Mouse (Mus musculus) lung, postnatal 0 days (tissue): Measurements from ENCODE around the gene March1. TPM values are rescaled to one million over a fixed set of nuclear protein-coding genes. Genes with fewer than 3 reads are reported as not detected.

Experiments
- ATAC-seq: fragments of 200-750 bp; cut with Nextera tagmentation; 2 replicates; pipeline ENCODE4 v1.8.0; 2017; ENCODE audit warnings: moderate library complexity
- DNase-seq: peaks from one replicate; pipeline ENCODE4 v3.0.0-alpha.2; 2016; ENCODE audit warnings: low spot score
- H3K27ac ChIP-seq: fragments of 300-500 bp; sonication (generic); 2 replicates; pipeline ENCODE4 v1.5.1; 2014; ENCODE audit warnings: antibody characterized with exemption, mild to moderate bottlenecking, low read length, mixed read lengths
- H3K27me3 ChIP-seq: fragments of 300-500 bp; sonication (generic); replicated peaks from 2 replicates; pipeline ENCODE4 v1.6.1; 2014; ENCODE audit warnings: low read length, mixed read lengths; ENCODE audit not compliant: insufficient read depth
- H3K36me3 ChIP-seq: fragments of 300-500 bp; sonication (generic); 2 replicates; pipeline ENCODE4 v1.6.1; 2014; ENCODE audit warnings: low read length, mixed read lengths; ENCODE audit not compliant: insufficient read depth
- H3K4me1 ChIP-seq: fragments of 300-500 bp; sonication (generic); 2 replicates; pipeline ENCODE4 v1.6.1; 2014; ENCODE audit warnings: antibody characterized with exemption, low read depth, low read length, mixed read lengths; ENCODE audit not compliant: insufficient read depth
- H3K4me2 ChIP-seq: fragments of 300-500 bp; sonication (generic); replicated peaks from 2 replicates; pipeline ENCODE4 v1.6.1; 2014; ENCODE audit warnings: low read depth, mild to moderate bottlenecking, low read length, moderate library complexity, mixed read lengths
- H3K4me3 ChIP-seq: fragments of 300-500 bp; sonication (generic); 2 replicates; pipeline ENCODE4 v1.5.1; 2014; ENCODE audit warnings: low read depth, low read length
- H3K9ac ChIP-seq: fragments of 300-500 bp; sonication (generic); replicated peaks from 2 replicates; pipeline ENCODE4 v1.6.1; 2014; ENCODE audit warnings: low read depth, mild to moderate bottlenecking
- H3K9me3 ChIP-seq: fragments of 300-500 bp; sonication (generic); 2 replicates; pipeline ENCODE4 v1.6.1; 2016; ENCODE audit warnings: low read length, mixed read lengths
- CTCF ChIP-seq: IDR thresholded peaks from 2 replicates; pipeline ENCODE4 v1.5.1; 2016; ENCODE audit warnings: antibody characterized with exemption, mild to moderate bottlenecking
- EP300 ChIP-seq: IDR thresholded peaks from 2 replicates; pipeline ENCODE4 v1.6.1; 2016; ENCODE audit warnings: antibody characterized with exemption, mild to moderate bottlenecking, control low read depth
- WGBS: fragments of 180-500 bp; shearing (Covaris S2); extraction: QIAGEN DNeasy Blood & Tissue Kit; methylation state at CpG from one replicate; pipeline ENCODE4 v1.1.7; 2014; 5-methylcytosine and 5-hydroxymethylcytosine counted together
- polyA plus RNA-seq: library from polyadenylated mRNA; unstranded; fragments of >200 nt; fragmentation: Nextera tagmentation; extraction: Ambion mirVana; gene quantifications from 2 replicates; pipeline ENCODE4 v1.2.1, GENCODE M21; 2015

The March1 gene
- polyA plus RNA-seq, 1 experiment from 2014 or later: 1.1 TPM

DNA sequence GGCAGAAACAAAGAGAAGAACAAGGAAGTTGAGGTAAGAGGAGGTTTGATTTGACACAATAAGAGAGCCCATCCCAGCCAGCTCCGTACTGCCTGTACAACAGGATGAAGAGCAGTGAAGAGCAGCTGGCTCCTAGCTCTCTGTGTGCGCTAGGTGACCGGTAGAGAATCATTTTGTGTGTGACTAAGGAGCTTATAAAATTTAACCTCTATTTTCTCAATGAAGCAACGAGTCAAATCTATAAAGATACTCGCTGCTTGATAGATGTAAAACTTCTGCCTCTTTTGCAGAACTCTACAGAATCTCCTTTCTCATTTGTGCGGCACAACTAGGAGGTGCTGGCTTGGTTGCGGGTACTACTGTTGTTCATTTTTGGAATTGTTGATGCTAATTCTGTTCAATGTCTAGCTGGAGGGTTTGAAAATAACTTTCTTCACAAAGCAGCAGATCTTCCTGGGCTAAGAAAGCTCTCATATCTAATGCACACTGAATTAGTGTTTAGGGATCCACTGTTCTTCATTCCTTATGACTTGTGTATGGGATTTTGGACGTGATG is 349.6 kb downstream of the March1 start:
- DNase-seq (no peak), ATAC-seq (no peak)
- Histone ChIP-seq H3K9me3 (no peaks in the 10 kb centered on the region), H3K27me3 (no peaks in the 10 kb centered on the region), H3K4me2 (no peak overlapping the region), H3K27ac (no peak overlapping the region), H3K4me1 (no peaks in the 10 kb centered on the region), H3K4me3 (no peak overlapping the region), H3K9ac (no peak overlapping the region), H3K36me3 (no peaks in the 10 kb centered on the region)
- 73% methylated on average over 8 of the region's 8 CpGs for WGBS
- TF ChIP-seq EP300 (no peak), CTCF (no peak)

DNA sequence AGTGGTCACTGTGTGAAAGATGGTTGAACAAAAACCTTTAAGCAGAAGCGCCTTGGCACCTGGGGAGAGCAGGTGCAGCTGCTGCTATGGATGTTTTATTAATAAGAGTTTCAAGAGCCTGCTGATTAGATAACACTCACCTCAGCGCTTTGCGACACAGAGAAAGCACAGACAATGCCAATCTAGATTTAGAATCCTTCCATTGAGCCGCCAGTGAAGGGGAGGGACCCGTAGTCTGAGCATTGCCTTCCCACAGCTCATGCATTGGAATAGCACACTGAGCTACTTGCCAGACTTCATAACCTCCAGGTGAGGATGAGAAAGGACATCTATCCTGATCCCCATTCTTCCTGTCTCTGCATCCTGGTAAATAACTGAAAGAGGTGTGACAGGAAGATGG is 359.2 kb downstream of the March1 start:
- TF ChIP-seq CTCF (no peak), EP300 (no peak)
- no peaks in the 10 kb centered on the region for H3K27me3 ChIP-seq
- no peak overlapping the region for H3K4me3 ChIP-seq
- H3K4me1 ChIP-seq: no peaks in the 10 kb centered on the region
- no peak overlapping the region for H3K9ac ChIP-seq
- H3K4me2 ChIP-seq: no peak overlapping the region
- WGBS: 59% methylated on average over 5 of the region's 5 CpGs
- H3K9me3 ChIP-seq: no peaks in the 10 kb centered on the region
- no peak overlapping the region for H3K27ac ChIP-seq
- ATAC-seq (no peak), DNase-seq (no peak)
- no peaks in the 10 kb centered on the region for H3K36me3 ChIP-seq

DNA sequence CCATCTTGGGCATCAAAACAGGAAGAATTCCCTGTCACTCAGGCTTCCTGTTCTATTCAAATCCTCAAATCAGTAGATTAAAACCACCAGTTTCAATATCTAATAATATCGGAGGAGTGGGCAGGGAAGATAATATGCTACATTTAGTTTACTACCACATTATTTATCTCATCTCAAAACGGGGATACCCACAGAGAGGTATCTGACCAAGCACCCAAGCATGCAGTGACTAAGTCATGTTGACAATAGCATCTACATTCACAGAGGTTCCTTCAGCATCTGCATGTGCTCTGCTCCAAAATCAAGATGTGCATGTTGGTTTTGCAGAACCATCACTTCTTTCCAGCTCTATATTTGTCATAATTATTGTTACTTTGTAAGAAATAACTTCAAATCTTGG is 364.3 kb downstream of the March1 start:
- Histone ChIP-seq H3K27ac (no peak overlapping the region), H3K9me3 (no peaks in the 10 kb centered on the region), H3K36me3 (no peaks in the 10 kb centered on the region), H3K4me2 (no peak overlapping the region), H3K4me1 (no peaks in the 10 kb centered on the region), H3K27me3 (no peaks in the 10 kb centered on the region), H3K4me3 (no peak overlapping the region), H3K9ac (no peak overlapping the region)
- DNase-seq: no peak
- 70% methylated on average over 2 of the region's 2 CpGs for WGBS
- no peak for TF ChIP-seq CTCF
- no peak for TF ChIP-seq EP300
- no peak for ATAC-seq

DNA sequence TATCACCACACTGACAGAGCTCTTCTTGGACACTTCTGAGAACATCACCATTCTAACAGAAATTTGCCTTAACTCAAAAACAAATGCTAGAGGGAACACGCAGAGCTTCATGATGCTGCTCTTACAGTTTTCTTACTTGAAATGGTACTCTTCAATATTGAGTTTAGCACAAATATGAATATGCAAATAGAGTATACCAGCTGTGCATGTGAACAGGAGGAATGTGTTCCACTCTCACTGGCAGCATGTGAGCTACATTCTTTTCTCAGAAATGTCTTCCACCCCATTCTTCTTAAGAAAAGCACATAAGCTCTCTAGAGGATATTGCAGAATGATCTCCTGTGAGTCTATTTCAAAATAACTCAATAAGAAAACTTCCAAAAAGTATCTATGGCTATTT is 370.0 kb downstream of the March1 start:
- TF ChIP-seq CTCF (no peak), EP300 (no peak)
- no peaks in the 10 kb centered on the region for H3K4me1 ChIP-seq
- no peaks in the 10 kb centered on the region for H3K36me3 ChIP-seq
- H3K9ac ChIP-seq: no peak overlapping the region
- no peak overlapping the region for H3K4me3 ChIP-seq
- DNase-seq: no peak
- no peak for ATAC-seq
- no peaks in the 10 kb centered on the region; the same call in 1 of the 2 replicates for H3K9me3 ChIP-seq
- H3K27me3 ChIP-seq: no peaks in the 10 kb centered on the region
- H3K4me2 ChIP-seq: no peak overlapping the region
- no peak overlapping the region for H3K27ac ChIP-seq
- WGBS: 84% methylated on average over 1 of the region's 1 CpGs

DNA sequence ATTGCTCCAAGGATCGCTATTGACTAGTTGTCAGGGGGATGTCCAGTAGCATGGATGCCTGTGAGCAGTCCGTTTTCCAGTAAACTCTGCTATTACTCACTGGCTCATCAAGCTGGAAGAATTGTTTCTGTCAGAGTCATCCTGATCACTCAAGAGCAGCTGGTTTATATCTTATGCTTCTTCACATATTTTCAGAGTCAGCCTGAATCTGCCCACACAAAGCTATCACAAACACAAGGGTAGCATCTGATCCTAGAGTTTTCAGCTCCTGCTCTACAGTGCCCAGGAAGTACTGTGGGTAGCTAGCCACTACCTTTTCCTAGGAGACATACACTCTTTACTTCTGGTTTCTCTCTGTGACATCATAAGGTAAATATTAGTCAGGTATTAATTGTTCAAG is 405.1 kb downstream of the March1 start:
- H3K27me3 ChIP-seq: no peaks in the 10 kb centered on the region
- no peak overlapping the region for H3K4me2 ChIP-seq
- 64% methylated on average over 2 of the region's 2 CpGs for WGBS
- no peaks in the 10 kb centered on the region for H3K9me3 ChIP-seq
- TF ChIP-seq CTCF (no peak), EP300 (no peak)
- no peak overlapping the region for H3K9ac ChIP-seq
- no peaks in the 10 kb centered on the region for H3K36me3 ChIP-seq
- ATAC-seq (no peak), DNase-seq (no peak)
- H3K4me3 ChIP-seq: no peak overlapping the region
- H3K4me1 ChIP-seq: no peaks in the 10 kb centered on the region
- no peak overlapping the region for H3K27ac ChIP-seq

DNA sequence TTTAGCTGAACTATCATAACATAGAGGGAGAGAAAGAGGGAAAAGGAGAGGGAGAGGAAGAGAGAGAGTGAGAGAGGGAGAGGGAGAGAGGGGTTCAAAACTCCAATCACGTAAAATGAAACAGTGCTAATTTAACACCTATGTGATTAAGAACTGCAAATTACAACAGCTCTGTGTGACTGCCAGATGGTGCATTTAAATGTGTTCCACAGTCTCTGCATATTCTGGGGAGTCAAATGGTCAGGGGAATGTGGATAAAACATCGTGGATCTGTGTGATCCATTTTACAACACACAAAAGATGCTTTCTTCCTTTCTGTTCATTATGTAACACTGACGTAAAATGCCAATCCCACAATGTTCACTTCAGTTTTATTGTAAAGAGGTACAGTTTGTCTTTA is 416.0 kb downstream of the March1 start:
- H3K9ac ChIP-seq: no peak overlapping the region
- TF ChIP-seq EP300 (no peak), CTCF (no peak)
- WGBS: 80% methylated on average over 3 of the region's 3 CpGs
- H3K4me1 ChIP-seq: no peaks in the 10 kb centered on the region
- no peaks in the 10 kb centered on the region for H3K27me3 ChIP-seq
- no peak for ATAC-seq
- H3K4me3 ChIP-seq: no peak overlapping the region
- no peak for DNase-seq
- no peaks in the 10 kb centered on the region for H3K9me3 ChIP-seq
- no peak overlapping the region for H3K27ac ChIP-seq
- H3K4me2 ChIP-seq: no peak overlapping the region
- H3K36me3 ChIP-seq: no peaks in the 10 kb centered on the region

DNA sequence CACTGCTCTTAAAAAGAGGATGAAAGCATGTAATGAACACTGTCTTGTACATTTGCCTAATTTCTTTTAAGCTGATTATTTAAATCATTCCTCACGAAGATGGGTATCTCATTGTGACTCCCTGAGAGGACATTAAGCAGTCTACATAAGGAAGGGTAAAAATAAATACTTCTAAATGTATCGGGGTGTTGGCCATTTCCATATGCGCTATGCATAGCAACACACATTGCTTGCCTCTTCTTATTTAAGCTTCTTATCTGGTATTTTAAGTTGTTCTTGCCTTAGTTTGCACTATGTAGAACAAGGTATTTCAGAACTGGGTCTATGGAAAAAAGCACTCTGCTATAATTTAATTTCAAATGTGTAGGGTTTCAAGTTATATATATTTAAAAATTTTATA is 416.7 kb downstream of the March1 start:
- ATAC-seq (no peak), DNase-seq (no peak)
- H3K9ac ChIP-seq: no peak overlapping the region
- H3K27ac ChIP-seq: no peak overlapping the region
- TF ChIP-seq CTCF: no peak
- no peaks in the 10 kb centered on the region for H3K9me3 ChIP-seq
- no peaks in the 10 kb centered on the region for H3K4me1 ChIP-seq
- H3K4me3 ChIP-seq: no peak overlapping the region
- no peak overlapping the region for H3K4me2 ChIP-seq
- H3K27me3 ChIP-seq: no peaks in the 10 kb centered on the region
- 78% methylated on average over 3 of the region's 3 CpGs for WGBS
- H3K36me3 ChIP-seq: no peaks in the 10 kb centered on the region
